Mouse (Mus musculus): ENCODE measurements at regions not wholly inside any gene's neighbourhood (a gene's known extent, or its start where the extent isn't known, plus 50 kb on each side); places are given as distances from the start of the nearest gene placed in this dataset.

GRCm38 (mm10) chr8:9025872-9026271, 335.6 kb upstream of the Arglu1 start:
- TF ChIP-seq CTCF (IDR thresholded peaks at IDR 0.05; ENCODE audit: low read depth) (no peak), EP300 (IDR thresholded peaks at IDR 0.05; ENCODE audit: low read depth) (no peak)
